Mouse (Mus musculus): ENCODE data around the gene Gm5615.

Gene Gm5615

GRCm38 (mm10) chr9:36541863-36542262 lies at the start of gene Gm5615:
Gene Gm5615, minus strand, starts transcription at chr9:36541963.
- no peak for DNase-seq (ENCODE audit: low spot score in 2 of 2)

- DNase-seq (ENCODE audit: low spot score in 2 of 2): no peak
These were observed 40.8 kb upstream of the Gm5615 start, which contains the start of gene Gm17689 for GRCm38 (mm10) chr9:36582535-36582934. Gene Gm17689, minus strand, starts transcription at chr9:36582635.

GRCm38 (mm10) chr9:36504211-36504610 lies 37.6 kb downstream of the Gm5615 start:
- DNase-seq (ENCODE audit: low spot score in 2 of 2): no peak

- DNase-seq (ENCODE audit: low spot score in 2 of 2): no peak
These were observed 45.9 kb downstream of the Gm5615 start for GRCm38 (mm10) chr9:36495824-36496223.

- no peak for DNase-seq (ENCODE audit: low spot score in 2 of 2)
These were observed 47.1 kb downstream of the Gm5615 start for GRCm38 (mm10) chr9:36494501-36495220.

Data from urinary bladder, postnatal 4 days (tissue).